Comparison of ENCODE assay signal across 7 mouse cellular contexts in genomic region chr4:150964635-150965554, GRCm38 (mm10). TPM values are rescaled to one million over a fixed set of nuclear protein-coding genes. Genes with fewer than 3 reads are reported as not detected.
DNase-seq lines count a peak whose midpoint lies in the region; ATAC-seq lines count a peak whose summit lies in the region.

No protein-coding gene starts in this region.

- no peaks in the 10 kb centered on the region for H3K36me3 ChIP-seq in limb, embryonic 11.5 days (ENCODE audit: control insufficient read depth, insufficient read depth, low read length)
- H3K36me3 ChIP-seq in midbrain, embryonic 13.5 days, result no peaks in the 10 kb centered on the region

- peak; percentile 51 for DNase-seq in adrenal gland, adult 8-10 months
- peak; percentile 79 for DNase-seq in embryo, embryonic 9.5 days (ENCODE audit: extremely low spot score)
- peak; percentile 67 to 94 for DNase-seq in heart, adult 18-20 months
- peak; percentile 92 for DNase-seq in kidney, adult 18-20 months
- DNase-seq in limb, embryonic 11.5 days (ENCODE audit: low spot score), result peak; percentile 92
- peak; percentile 76 for DNase-seq in spleen, adult 12 weeks (ENCODE audit: low spot score)

- H3K27me3 ChIP-seq in limb, embryonic 11.5 days (ENCODE audit: control insufficient read depth, insufficient read depth, low read length), result no peaks in the 10 kb centered on the region
- peaks cover 3% of the 10 kb centered on the region; the same call in 1 of the 2 replicates for H3K27me3 ChIP-seq in midbrain, embryonic 13.5 days

- H3K4me1 ChIP-seq in limb, embryonic 11.5 days (ENCODE audit: control insufficient read depth, insufficient read depth, low read length), result no peaks in the 10 kb centered on the region
- 0 out of 2 replicates have a peak, but pooled peaks cover 3% of the 10 kb centered on the region for H3K4me1 ChIP-seq in midbrain, embryonic 13.5 days (replicated peaks)

- no peak overlapping the region for H3K27ac ChIP-seq in limb, embryonic 11.5 days (replicated peaks; ENCODE audit: low read depth, low read length)
- H3K27ac ChIP-seq in midbrain, embryonic 13.5 days, result no peak overlapping the region

- no peak overlapping the region for H3K4me3 ChIP-seq in limb, embryonic 11.5 days (ENCODE audit: low read depth, low read length)
- no peak overlapping the region for H3K4me3 ChIP-seq in midbrain, embryonic 13.5 days (replicated peaks)

- no peak overlapping the region for H3K9ac ChIP-seq in limb, embryonic 11.5 days (ENCODE audit: low read length)
- H3K9ac ChIP-seq in midbrain, embryonic 13.5 days (replicated peaks), result no peak overlapping the region

- H3K9me3 ChIP-seq in limb, embryonic 11.5 days (ENCODE audit: control insufficient read depth, low read length), result no peaks in the 10 kb centered on the region
- no peaks in the 10 kb centered on the region for H3K9me3 ChIP-seq in midbrain, embryonic 13.5 days

- peak overlapping the region; percentile 24; the same call in 1 of the 2 replicates for H3K4me2 ChIP-seq in limb, embryonic 11.5 days (ENCODE audit: low read depth, severe bottlenecking)
- peak overlapping the region; percentile 33 for H3K4me2 ChIP-seq in midbrain, embryonic 13.5 days (replicated peaks)

- no peak for ATAC-seq in limb, embryonic 11.5 days (ENCODE audit: insufficient number of reproducible peaks, low FRiP score, low TSS enrichment, low read depth)
- no peak for ATAC-seq in midbrain, embryonic 13.5 days

- WGBS in limb, embryonic 11.5 days, result 15% methylated on average over 25 of the region's 25 CpGs
- WGBS in midbrain, embryonic 13.5 days, result 13% methylated on average over 25 of the region's 25 CpGs

RNA-seq across cellular contexts. Expression of gene Uts2, which starts 32.0 kb away (rescaled TPM):
- total RNA-seq in adrenal gland, adult 8-10 months (2022), result not detected
- not detected for total RNA-seq in heart, adult 18-20 months (2021)
- not detected in 2 replicates for polyA plus RNA-seq in limb, embryonic 11.5 days (2014; fragmentation: Nextera tagmentation; extraction: Ambion mirVana)
- polyA plus RNA-seq in midbrain, embryonic 13.5 days (2015; fragmentation: Nextera tagmentation; extraction: Ambion mirVana), result not detected in 2 replicates

RNA-seq across cellular contexts. Expression of gene Tnfrsf9, which starts 50.5 kb away (rescaled TPM):
- under 1 TPM in 3 of 4 experiments, not detected in 1; 0.27 to 0.43 (median 0.28) TPM for total RNA-seq in adrenal gland, adult 8-10 months (2022)
- under 1 TPM; 0.12 to 0.46 TPM for total RNA-seq in heart, adult 18-20 months (2021)
- polyA plus RNA-seq in limb, embryonic 11.5 days (2014; fragmentation: Nextera tagmentation; extraction: Ambion mirVana), result 0.69 and 0.72 TPM in 2 replicates
- 0.12 and 0.16 TPM in 2 replicates for polyA plus RNA-seq in midbrain, embryonic 13.5 days (2015; fragmentation: Nextera tagmentation; extraction: Ambion mirVana)

RNA-seq across cellular contexts. Expression of gene Park7, which starts 50.7 kb away (rescaled TPM):
- total RNA-seq in adrenal gland, adult 8-10 months (2022), result 100 to 1,000 TPM; 239 to 338 (median 269) TPM
- total RNA-seq in heart, adult 18-20 months (2021), result 100 to 1,000 TPM; 270 to 278 TPM
- 486 and 501 TPM in 2 replicates for polyA plus RNA-seq in limb, embryonic 11.5 days (2014; fragmentation: Nextera tagmentation; extraction: Ambion mirVana)
- polyA plus RNA-seq in midbrain, embryonic 13.5 days (2015; fragmentation: Nextera tagmentation; extraction: Ambion mirVana), result 373 and 377 TPM in 2 replicates
